Mouse (Mus musculus) ES-E14 (cell line): ENCODE results near the gene Chn2. TPM values are rescaled to one million over a fixed set of nuclear protein-coding genes. Genes with fewer than 3 reads are reported as not detected.

ENCODE experiments used
- DNase-seq: peaks from one replicate; pipeline ENCODE4 v3.0.0-alpha.2; 2013; ENCODE audit warnings: low read depth, low spot score
- H3K27ac ChIP-seq: 2 replicates; pipeline ENCODE4 v1.5.1; 2012; ENCODE audit warnings: low read depth, mild to moderate bottlenecking, low read length, moderate library complexity, mixed read lengths; ENCODE audit not compliant: poor library complexity, insufficient read depth, severe bottlenecking
- H3K36me3 ChIP-seq: 2 replicates; pipeline ENCODE4 v1.6.1; 2012; ENCODE audit warnings: mild to moderate bottlenecking, low read length, moderate library complexity, mixed read lengths; ENCODE audit not compliant: control insufficient read depth, poor library complexity, insufficient read depth, severe bottlenecking
- H3K4me1 ChIP-seq, 2 experiments: fragments of 150-350 bp in 1 of 2; sonication (generic) in 1 of 2; 2 replicates each; pipeline ENCODE4 v1.6.1; 2012; ENCODE audit warnings: low read length in 2 of 2, mild to moderate bottlenecking in 1 of 2, mixed read lengths in 1 of 2; ENCODE audit not compliant: control insufficient read depth in 2 of 2, insufficient read depth in 2 of 2, poor library complexity in 1 of 2
- H3K4me3 ChIP-seq, 2 experiments: fragments of 150-350 bp in 1 of 2; sonication (generic) in 1 of 2; 2 replicates each; pipeline ENCODE4 v1.5.1; 2012; ENCODE audit warnings: low read length in 2 of 2, low read depth in 1 of 2, mild to moderate bottlenecking in 1 of 2, mixed read lengths in 1 of 2; ENCODE audit not compliant: insufficient read depth in 1 of 2, poor library complexity in 1 of 2, severe bottlenecking in 1 of 2
- H3K9ac ChIP-seq: 2 replicates; pipeline ENCODE4 v1.6.1; 2012; ENCODE audit warnings: low read depth, mild to moderate bottlenecking, low read length, mixed read lengths; ENCODE audit not compliant: poor library complexity, insufficient read depth, severe bottlenecking
- H3K9me3 ChIP-seq: fragments of 150-350 bp; sonication (generic); 2 replicates; pipeline ENCODE4 v1.6.1; 2012; ENCODE audit warnings: low read depth, mild to moderate bottlenecking, low read length; ENCODE audit not compliant: control insufficient read depth, insufficient read depth
- CHD2 ChIP-seq: IDR thresholded peaks from 2 replicates; pipeline ENCODE4 v1.6.1; 2014; ENCODE audit warnings: mild to moderate bottlenecking, low read depth, low read length, inconsistent platforms
- HCFC1 ChIP-seq: IDR thresholded peaks from 2 replicates; pipeline ENCODE4 v1.6.1; 2012; ENCODE audit warnings: low read length, inconsistent platforms, borderline replicate concordance; ENCODE audit not compliant: insufficient read depth
- MAFK ChIP-seq: IDR thresholded peaks from 2 replicates; pipeline ENCODE4 v1.6.1; 2014; ENCODE audit warnings: mild to moderate bottlenecking, low read depth, low read length, inconsistent platforms; ENCODE audit not compliant: insufficient read depth
- ZC3H11A ChIP-seq: IDR thresholded peaks from 2 replicates; pipeline ENCODE4 v1.6.1; 2012; ENCODE audit warnings: low read depth, mild to moderate bottlenecking, inconsistent platforms, low read length, borderline replicate concordance
- ZNF384 ChIP-seq: IDR thresholded peaks from 2 replicates; pipeline ENCODE4 v1.6.1; 2012; ENCODE audit warnings: low read depth, low read length, inconsistent platforms
- in situ Hi-C, 2 experiments: fragments of 600-800 bp; cut with MboI; formaldehyde crosslinking; loops; one replicate each; pipeline ENCODE4 v1.15.1; 2025; ENCODE audit warnings: low sequenced_read_pairs in 2 of 2, inconsistent platforms in 1 of 2; ENCODE audit not compliant: unreplicated experiment in 2 of 2
- total RNA-seq: library from RNA; depleted of rRNA; stranded (reverse); fragments of 300-350 nt; gene quantifications from 2 replicates; pipeline ENCODE4 v1.2.3, GENCODE M21; 2012

Gene Chn2
- total RNA-seq, 1 experiment, result 7.1 TPM

DNA sequence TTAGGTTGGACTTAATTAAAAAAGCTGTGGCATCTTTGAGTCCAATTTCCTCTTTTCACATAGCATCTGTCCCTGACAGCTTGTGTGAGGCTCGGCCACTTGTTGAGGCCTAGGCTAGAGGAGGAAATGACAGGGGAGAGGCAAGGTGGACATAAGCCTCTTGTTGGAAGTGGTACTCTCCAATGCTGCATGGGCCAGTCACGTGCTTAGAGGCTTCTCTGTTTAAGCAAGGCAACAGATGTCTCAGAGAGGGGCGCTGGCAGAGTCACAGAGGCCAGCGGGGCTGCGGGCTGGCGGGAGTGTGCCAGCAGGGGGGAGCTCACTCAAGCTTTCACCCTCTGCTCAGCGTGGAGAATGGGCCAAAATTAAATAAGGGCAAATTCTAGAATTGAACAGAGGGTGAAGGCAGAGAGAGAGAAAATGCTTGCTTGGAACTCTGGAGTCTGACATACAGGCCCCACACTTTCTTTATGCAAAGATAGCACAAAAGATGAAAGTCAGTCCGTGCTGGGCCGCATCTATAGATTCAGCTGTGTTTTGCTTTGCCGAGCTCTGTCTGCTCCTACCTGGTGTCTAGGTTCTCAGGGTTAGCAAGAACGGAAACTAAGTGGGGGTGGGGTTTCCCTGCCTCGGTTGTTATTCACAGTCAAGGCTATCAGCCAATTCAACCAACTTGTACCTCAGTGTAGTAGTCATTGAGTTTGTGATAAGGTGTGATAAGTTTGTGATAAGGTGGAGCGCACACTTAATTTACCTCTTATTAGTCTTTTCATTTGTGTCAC lies 80.7 kb downstream of the Chn2 start:
- DNase-seq, result no peak
- Histone ChIP-seq H3K9me3 (no peaks in the 10 kb centered on the region), H3K27ac (no peak overlapping the region), H3K36me3 (no peaks in the 10 kb centered on the region), H3K9ac (no peak overlapping the region), H3K4me3 (no peak overlapping the region; a peak in 1 of 4 replicates), H3K4me1 (peaks cover 0 to 7% of the 10 kb centered on the region in 2 experiments; a peak in 2 of 4 replicates)
- in situ Hi-C loops, result no loop called here
- TF ChIP-seq HCFC1 (no peak), CHD2 (no peak), MAFK (no peak), ZNF384 (no peak), ZC3H11A (no peak)

DNA sequence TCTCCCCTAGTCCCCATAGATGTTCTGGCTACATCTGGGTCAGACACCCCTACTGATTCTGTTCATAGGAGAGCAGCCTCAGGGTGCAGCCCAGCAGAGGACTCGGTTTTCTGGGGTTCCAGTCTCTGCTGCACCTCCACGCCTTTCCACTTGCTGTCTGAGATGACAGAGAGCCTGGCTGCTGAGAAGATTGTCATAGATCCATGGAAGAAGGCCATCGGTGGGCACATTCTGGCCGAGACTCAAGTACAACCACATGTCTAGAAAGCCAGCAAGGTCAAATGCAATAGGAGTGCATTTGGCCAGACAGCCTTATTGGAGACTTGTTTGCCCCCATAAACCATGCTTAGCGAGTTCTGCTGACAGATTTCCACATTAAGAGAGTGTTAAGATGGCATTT lies 81.5 kb downstream of the Chn2 start:
- no peaks in the 10 kb centered on the region for H3K36me3 ChIP-seq
- no peak for DNase-seq
- in situ Hi-C loops, result no loop called here
- TF ChIP-seq ZNF384 (no peak), ZC3H11A (no peak), CHD2 (no peak), HCFC1 (no peak), MAFK (no peak)
- no peaks in the 10 kb centered on the region for H3K9me3 ChIP-seq
- H3K4me3 ChIP-seq, result no peak overlapping the region
- no peak overlapping the region for H3K9ac ChIP-seq
- no peak overlapping the region for H3K27ac ChIP-seq
- peaks cover 2 to 15% of the 10 kb centered on the region in 2 experiments; a peak in 3 of 4 replicates for H3K4me1 ChIP-seq

DNA sequence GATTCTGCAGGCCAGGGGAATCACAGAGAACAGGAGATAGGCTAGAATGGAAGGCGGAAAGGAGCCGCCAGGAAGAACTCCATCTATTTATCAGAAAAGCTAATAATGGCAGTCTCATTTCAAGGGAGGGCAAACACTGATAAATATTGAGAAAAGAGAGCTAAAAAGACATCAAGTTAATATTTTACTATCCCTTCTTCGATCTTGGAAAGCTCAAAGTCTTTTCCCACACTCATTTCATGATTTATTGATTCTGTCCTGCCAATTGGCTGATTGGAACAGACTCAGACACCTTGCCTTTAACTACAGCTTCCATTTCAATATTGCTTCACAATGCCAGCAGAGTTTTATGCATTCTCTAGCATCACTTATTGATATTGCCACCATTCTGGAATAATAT lies 85.2 kb downstream of the Chn2 start:
- TF ChIP-seq ZC3H11A, result no peak
- TF ChIP-seq HCFC1, result no peak
- no peak for TF ChIP-seq MAFK
- TF ChIP-seq CHD2, result no peak
- no peak for TF ChIP-seq ZNF384
- in situ Hi-C loops, result no loop called here
- no peak for DNase-seq

DNA sequence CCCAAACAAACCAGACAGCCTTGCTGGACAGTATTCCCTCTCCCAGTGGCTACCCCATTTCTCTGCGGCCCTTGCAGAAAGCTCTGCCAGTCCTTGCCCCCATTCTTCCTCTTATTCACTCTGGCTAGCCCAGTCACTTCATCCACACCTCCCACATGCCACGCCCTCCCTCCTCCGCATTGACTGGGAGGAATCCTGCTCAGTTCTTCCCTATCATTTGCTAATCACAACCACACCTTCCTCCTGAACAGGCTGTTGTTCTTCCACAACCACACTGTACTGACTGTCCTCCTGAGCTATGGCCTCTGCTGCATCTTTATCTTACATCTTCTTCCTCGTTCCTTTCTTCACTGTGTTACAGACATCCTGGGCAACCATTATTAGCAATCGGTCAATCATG lies 86.2 kb downstream of the Chn2 start:
- in situ Hi-C loops, result no loop called here
- Histone ChIP-seq H3K9ac (no peak overlapping the region), H3K4me3 (no peak overlapping the region), H3K4me1 (peaks cover 4 to 16% of the 10 kb centered on the region in 2 experiments; a peak in 3 of 4 replicates), H3K9me3 (no peaks in the 10 kb centered on the region), H3K27ac (no peak overlapping the region), H3K36me3 (no peaks in the 10 kb centered on the region)
- DNase-seq, result no peak
- TF ChIP-seq ZC3H11A (no peak), MAFK (no peak), HCFC1 (no peak), ZNF384 (no peak), CHD2 (no peak)

More for the DNA sequence above, 85.2 kb downstream of the Chn2 start:
- peaks cover 4 to 19% of the 10 kb centered on the region in 2 experiments; a peak in 3 of 4 replicates for H3K4me1 ChIP-seq
- H3K4me3 ChIP-seq, result no peak overlapping the region
- no peak overlapping the region for H3K9ac ChIP-seq
- no peak overlapping the region for H3K27ac ChIP-seq
- H3K36me3 ChIP-seq, result no peaks in the 10 kb centered on the region
- H3K9me3 ChIP-seq, result no peaks in the 10 kb centered on the region
